Mouse (Mus musculus) fat pad, adult 2 months (tissue): ENCODE results near the gene Svs6.
"Not testable (repeated sequence)": the region's sequence is repeated elsewhere in the genome, so short reads cannot be mapped to it uniquely, and the experiment has no call there.

ENCODE experiments used
- DNase-seq: peaks from one replicate; pipeline ENCODE4 v3.0.0-alpha.2; 2011; ENCODE audit warnings: low read depth, low spot score; ENCODE audit errors: extremely low read depth

Svs6 gene

DNA sequence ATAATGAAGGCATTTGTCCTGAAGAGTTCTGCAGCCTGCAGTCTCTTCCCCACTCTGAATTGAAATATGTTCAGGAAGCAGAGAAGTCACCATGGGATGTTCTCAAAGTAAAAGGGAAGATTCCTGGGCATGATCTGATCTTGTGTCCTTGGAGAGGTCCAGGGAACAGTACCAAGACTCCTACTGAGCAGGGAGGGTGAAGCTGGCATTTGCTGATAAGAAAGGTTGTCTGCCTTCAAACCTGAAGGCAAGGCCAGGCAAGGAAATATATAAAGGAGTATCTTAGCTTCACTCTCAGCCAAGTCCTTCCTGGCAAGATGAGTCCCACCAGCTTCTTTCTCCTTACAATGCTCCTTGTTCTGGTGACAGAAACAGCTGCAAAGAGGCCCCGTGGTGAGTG is at the start of gene Svs6:
Svs6 (plus strand) TSS at position 301 of the 400 bp plus-strand sequence.
- not testable (repeated sequence) for DNase-seq

DNA sequence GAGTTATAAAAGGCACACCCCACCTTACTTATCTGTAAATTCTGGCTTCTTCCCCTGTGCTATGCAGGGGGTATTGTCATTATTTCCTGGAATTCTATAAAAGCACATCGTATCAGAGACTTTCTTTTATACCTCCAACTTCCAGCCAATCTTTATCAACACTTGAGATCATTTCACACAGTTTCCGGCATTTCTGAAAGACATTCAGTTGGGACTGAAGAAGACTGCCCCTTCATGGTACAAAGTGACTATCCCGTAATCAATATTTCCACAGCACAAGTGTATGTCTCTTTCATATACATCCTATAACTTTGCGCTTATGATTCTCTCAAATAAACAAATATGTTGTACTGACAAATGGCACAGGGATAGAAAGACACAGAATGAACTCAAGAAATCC is 38.2 kb upstream of the Svs6 start, which contains the start of gene Svs4:
Svs4 (minus strand) TSS at position 101 of the 400 bp plus-strand sequence.
- DNase-seq = no peak

DNA sequence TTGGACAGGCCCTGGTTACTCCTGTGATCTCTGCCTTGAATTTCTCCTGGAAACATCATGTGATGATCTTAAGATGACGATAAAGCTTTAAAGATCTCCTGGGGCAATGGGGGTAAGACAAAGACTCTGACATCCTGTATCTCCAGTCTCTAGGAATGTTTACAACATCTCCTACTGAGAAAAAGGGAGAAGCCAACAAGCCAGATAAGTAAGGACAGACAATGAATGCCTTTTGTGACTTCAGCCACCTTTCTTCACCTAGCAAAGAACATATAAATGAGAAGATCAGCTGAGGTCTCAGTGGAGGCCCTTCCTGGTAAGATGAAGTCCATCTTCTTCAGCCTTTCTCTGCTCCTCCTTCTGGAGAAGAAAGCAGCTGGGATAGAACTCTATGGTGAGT is 27.6 kb upstream of the Svs6 start, which contains the start of gene Svs3a:
Svs3a (plus strand) TSS at position 301 of the 400 bp plus-strand sequence.
- not testable (repeated sequence) for DNase-seq

DNA sequence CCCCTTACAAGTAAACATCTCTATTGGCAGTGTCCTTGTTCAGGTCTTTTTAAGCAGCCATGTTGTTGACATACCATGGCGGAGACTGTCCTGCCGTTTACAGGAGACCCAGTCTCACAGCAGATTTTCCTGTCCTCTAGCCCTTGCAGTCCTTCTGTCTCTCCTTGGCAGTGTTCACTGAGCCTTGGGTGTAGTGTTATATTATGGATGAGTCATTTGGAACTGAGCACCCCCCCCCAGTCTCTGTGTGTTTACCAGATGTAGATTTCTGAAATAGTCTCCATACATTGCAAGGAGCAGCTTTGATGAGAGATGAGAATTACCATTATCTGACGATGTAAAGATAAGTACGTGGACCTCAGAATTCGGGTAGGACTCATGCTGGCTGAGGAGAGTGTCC is 4.0 kb upstream of the Svs6 start:
- no peak for DNase-seq

DNA sequence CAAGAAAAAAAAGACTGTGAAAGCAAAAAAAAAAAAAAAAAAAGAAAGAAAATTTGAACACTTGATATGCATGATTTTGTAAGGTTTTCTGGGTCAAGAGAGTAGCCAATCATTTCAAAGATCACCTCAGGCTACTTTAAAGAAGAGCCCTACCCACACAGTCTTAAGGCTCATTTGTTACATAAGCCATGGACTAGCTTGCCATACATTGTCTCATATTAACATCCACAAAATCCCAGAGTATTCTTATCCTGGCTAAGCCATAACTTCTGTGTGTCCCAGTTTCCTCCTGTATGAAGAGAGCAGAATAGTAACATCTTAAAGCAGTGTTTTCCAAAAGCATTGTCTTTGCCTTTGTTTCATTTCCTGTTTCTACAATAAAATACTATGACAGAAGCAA is 1.1 kb upstream of the Svs6 start:
- DNase-seq = not testable (repeated sequence)

DNA sequence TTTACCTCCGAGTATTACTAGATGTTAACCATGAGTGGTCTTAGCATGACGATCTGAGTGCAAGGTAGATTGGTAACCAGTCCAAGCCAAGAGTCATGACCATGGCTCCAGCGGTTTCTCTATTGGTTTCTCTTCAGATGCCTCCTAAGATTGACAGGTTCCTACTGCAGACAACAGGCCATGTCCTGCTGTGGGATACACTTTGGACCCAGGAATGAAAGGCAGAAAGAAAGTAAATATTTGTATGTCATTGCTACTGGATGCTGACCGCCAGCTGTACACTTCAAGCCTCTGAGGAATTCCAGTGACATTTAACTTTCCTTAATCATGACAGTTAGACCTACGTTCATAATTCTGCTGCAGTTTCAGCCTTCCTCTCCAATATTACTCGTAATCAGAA is 4.4 kb downstream of the Svs6 start:
- DNase-seq = no peak

DNA sequence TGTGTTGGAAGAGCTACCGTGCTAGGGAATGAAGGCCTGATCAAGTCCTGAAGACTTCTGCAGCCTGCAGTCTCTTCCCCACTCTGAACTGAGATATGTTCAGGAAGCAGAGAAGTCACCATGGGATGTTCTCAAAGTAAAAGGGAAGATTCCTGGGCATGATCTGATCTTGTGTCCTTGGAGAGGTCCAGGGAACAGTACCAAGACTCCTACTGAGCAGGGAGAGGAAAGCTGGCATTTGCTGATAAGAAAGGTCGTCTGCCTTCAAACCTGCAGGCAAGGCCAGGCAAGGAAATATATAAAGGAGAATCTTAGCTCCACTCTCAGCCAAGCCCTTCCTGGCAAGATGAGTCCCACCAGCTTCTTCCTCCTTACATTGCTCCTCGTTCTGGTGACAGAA is 15.9 kb downstream of the Svs6 start, which contains the start of gene Svs5:
Svs5 (plus strand) TSS at position 301 of the 400 bp plus-strand sequence.
- not testable (repeated sequence) for DNase-seq

DNA sequence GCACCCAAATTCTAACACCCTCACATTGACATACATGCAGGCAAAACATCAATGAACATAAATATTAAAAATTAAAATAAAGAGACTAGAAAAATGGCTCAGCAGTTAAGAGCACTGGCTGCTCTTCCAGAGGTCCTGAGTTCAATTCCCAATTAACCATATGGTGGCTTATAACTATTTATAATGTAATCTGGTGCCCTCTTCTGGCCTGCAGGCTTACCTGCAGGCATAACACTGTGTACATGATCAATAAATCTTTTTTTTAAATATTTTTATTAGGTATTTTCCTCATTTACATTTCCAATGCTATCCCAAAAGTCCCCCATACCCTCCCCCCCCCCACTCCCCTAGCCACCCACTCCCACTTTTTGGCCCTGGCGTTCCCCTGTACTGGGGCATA is 27.2 kb downstream of the Svs6 start:
- not testable (repeated sequence) for DNase-seq

DNA sequence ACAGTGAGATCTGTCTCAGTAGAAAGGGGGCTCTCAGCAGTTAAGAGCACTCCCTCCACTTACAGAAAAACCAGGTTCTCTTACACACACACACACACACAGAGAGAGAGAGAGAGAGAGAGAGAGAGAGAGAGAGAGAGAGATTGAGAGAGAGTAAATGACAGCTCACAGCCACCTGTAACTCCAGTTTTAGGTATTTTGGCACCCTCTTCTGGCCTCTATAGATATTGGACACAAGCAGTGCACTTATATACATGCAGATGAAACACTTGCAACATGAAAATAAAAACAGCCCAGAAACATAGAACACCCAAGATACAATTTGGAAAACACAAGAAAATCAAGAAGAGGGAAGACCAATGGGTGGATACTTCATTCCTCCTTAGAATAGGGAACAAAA is 31.1 kb downstream of the Svs6 start:
- DNase-seq = not testable (repeated sequence)

DNA sequence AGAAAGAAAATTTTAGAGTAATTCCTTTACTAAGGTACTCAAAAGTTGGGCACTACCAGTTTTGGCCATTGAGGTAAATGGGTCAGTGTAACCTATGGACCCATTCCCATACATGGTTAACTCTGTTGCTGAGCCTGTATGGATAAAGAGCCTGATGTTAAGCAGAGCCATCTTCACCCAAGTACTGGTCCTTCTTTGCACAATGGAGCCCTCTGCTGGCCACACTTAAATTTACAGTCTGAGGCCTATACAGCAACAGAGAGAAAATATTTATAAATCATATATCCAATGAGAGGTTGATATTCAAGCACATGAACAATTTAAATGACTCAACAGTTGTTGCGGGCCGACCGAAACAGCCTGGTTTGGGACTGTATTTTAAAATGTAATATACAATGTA is 32.4 kb downstream of the Svs6 start:
- no peak for DNase-seq

DNA sequence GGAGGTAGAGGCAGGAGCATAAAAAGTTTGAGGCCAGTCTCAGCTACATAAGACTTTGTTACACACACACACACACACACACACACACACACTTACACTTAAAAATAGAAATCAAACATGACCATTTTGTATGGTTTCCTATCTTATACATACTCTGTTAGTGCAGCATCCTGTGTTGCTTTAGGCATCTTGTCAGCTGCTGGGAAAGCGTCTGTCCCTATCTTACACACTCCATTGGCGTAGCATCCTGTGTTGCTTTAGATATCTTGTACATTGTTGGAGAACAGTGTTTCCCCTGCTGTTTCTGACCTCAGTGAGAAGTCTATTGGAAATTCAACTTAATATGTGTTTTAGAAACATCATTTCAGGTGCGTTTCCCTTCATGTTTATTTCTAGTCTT is 36.1 kb downstream of the Svs6 start:
- no peak for DNase-seq

DNA sequence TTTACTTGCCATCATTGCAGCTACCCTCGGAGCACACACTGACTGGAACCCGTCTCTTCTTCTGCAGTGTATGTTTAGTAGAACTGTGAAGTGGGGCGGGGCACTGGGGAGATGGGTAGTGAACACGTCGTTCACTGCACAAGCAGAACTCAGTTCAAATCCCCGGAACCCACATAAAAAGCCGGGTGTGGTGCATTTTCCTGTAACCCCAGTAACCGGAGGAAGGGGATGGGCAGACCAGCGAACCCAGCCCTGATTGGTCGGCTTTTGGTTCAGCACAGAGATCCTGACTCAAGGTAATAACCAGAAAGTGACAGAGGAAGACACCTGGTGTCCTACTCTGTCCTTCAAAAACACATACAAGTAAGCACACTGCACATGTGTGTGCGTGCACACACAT is 36.8 kb downstream of the Svs6 start:
- no peak for DNase-seq

DNA sequence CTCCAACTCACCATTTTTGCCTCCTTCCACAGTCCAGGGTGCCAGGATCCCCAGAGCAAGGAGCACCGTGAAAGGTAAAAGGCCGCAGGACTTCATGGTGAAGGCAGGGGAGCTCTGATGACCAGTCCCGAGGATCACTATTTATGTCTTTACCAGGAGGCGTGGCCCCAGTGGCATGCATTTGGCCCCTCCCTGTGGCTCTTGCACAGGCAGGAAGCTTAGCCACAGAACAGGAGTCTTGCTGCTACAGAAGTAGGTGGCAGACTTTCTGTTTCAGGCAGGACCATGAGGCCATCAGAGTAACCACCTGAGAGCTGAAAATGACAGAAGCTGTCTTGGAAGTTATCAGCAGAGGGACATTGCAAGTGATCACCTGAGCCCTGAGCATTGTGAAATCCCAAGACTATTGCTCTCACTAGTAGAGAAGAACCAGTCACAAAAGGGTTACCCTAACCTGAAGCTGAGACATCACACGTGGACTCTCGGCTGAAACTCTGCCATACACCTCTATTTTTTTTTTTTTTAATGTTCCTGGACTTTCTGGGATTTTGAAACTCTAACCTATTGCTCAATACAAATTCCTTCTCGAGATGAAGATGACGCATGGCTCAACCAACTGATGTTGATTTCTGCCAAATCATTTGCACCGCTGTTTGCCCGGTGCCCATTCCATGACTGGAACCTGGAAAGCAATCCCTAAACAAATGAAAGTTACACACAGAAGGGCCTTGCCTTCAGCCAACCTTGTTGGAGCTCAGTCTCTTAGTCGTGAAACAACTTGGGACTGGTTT is 39.8 kb downstream of the Svs6 start:
- DNase-seq = no peak

DNA sequence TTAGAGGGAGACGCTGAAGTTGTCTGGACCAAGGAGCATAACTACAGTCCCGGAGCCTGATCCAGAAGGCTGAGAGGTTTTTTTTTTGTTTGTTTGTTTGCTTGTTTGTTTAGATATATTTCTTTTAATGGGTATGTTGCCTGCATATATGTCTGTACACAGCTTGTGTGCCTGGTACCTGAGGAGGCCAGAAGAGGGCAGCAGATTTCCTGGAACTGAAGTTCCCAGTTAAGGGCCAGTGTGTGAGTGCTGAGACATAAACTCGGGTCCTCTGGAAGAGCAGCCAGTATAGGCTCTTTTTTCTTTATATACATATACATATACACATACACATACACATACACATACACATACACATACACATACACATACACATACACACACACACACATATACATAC is 41.8 kb downstream of the Svs6 start:
- DNase-seq = no peak

DNA sequence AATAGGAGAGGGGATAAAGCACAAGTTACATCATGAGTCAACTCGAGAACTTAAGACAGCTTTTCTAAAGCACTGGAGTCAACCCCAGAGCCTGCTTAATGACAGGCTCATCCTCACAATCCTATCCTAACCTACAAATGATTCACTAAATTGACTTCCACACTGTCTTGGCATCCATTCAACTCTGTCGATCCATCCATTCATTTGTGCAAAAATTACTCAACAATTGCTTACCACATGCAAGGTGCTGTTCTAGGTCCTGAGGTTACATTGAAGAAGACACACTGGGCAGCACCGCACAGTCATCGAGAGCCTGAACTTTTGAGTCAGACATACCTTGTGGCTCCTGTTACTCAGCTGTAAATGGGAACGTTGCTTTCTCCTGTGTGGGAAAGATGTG is 42.5 kb downstream of the Svs6 start:
- no peak for DNase-seq

DNA sequence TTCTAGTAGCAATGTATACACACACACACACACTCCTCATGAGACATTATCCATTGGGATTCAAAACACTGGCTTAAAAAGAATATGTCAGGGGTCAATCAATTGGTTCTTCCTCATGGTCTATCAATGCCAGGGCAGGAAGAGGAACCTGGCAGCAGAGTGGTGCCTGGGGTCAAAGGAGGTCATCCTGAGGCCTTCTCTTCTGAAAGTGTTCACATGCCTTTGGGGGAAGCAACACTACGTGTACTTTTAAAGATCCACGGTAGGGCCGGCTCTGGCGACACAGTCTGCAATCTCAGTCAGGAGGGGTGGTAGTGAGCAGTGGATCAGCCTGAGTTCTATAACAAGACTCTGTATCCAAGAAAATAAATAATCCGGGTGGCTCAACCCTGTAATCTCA is 43.1 kb downstream of the Svs6 start:
- DNase-seq = no peak

DNA sequence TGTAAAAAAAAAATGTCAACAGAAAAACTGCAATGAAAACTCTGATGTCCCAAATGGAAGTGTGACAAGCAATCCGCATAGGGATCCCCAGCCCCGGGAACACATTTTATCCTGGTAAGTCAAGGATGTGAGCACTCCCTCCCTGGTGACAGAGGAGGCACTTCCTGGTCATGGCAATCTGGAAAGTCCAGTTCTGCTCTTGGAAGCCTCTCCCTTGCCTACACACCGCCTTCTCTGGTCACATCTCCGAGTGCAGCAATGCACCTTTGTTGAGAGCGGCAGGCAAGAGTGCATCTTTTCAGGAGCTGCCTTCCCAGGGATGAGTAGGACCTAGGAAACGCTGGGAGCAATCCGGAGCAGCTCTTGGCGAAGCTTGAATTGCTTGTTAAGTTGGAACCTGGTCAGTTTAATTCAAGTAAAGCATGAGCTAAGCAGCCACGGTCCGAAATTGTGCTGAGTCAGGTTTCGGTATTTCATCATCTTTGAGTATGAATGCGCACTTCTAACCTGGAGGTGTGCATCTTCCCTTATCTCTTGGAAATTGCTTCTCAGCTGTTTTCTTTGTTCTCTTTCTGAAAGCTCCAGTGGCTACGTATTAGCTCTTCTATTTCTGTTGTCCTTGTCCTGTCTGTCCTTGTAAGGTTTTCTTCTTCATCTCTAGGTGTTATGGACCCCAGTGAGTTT is 44.6 kb downstream of the Svs6 start:
- DNase-seq = no peak

DNA sequence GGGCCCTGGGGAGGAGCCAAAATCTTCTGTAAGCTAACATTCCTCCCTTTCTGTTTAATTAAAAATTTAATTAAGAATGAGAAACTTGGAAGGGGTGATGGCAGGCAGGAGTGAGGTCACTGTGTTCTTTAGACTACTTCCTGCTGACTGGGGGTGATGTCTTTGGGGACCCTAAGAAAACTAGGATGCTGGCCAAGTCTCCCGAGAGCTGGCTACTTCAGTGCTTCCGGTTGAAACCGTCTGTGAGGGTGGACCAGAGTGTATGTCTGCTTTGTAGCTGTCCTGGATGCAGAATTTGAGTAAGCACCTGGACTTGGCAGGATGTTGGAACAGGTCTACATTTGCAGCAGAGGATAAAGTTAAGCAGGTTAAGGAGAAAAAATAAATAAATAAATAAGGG is 50.4 kb downstream of the Svs6 start:
- no peak for DNase-seq
